8 mouse cellular contexts compared by ENCODE assay signal in genomic region chr10:62449364-62450279, GRCm38 (mm10). TPM values are rescaled to one million over a fixed set of nuclear protein-coding genes. Genes with fewer than 3 reads are reported as not detected.
DNase-seq lines count a peak whose midpoint lies in the region; ATAC-seq and TF ChIP-seq lines count a peak whose summit lies in the region.

4930507D05Rik (plus strand) TSS chr10:62449489.
Supv3l1 (minus strand) TSS chr10:62449738.

- TF ChIP-seq CTCF in liver, embryonic 14.5 days (IDR thresholded peaks at IDR 0.05; ENCODE audit: low read depth) = no peak
- TF ChIP-seq CTCF in stomach, postnatal 0 days (IDR thresholded peaks at IDR 0.05; ENCODE audit: low read depth) = no peak

- ATAC-seq in heart, embryonic 15.5 days (replicated peaks; ENCODE audit: insufficient number of reproducible peaks, insufficient read depth, low FRiP score, low read depth) = peak; percentile 80
- peak; percentile 84 for ATAC-seq in liver, embryonic 14.5 days (ENCODE audit: insufficient read depth)
- peak; percentile 89 for ATAC-seq in neural tube, embryonic 11.5 days (ENCODE audit: insufficient read depth, low FRiP score, low TSS enrichment)
- peak; percentile 92 for ATAC-seq in stomach, postnatal 0 days (ENCODE audit: low FRiP score, low TSS enrichment)

- H3K9ac ChIP-seq in heart, embryonic 15.5 days = peak within 1 kb of the TSS; percentile 99
- peak within 1 kb of the TSS; percentile 99 for H3K9ac ChIP-seq in liver, embryonic 14.5 days (replicated peaks)
- peak within 1 kb of the TSS; percentile 85 for H3K9ac ChIP-seq in neural tube, embryonic 11.5 days (ENCODE audit: low read length)
- peak within 1 kb of the TSS; percentile 97 for H3K9ac ChIP-seq in stomach, postnatal 0 days (ENCODE audit: low read length)

- DNase-seq in CD8-positive naive resting alpha-beta T cell, adult 2 months (ENCODE audit: low read depth in 2 of 2, low spot score in 2 of 2) = peak; percentile 87 to 93
- DNase-seq in c-Kit-positive CD71-negative TER-119-negative erythroid progenitor cells, embryonic 14.5 days (ENCODE audit: low read depth) = peak; percentile 77
- peak; percentile 88 for DNase-seq in forebrain, embryonic 10.5 days (ENCODE audit: extremely low spot score, low spot score)
- DNase-seq in kidney, postnatal 25 days = peak; percentile 92 to 93
- peak; percentile 67 to 78 (median 68) for DNase-seq in liver, embryonic 14.5 days (ENCODE audit: low read depth in 3 of 3, low spot score in 3 of 3)
- DNase-seq in neural tube, embryonic 11.5 days (ENCODE audit: low spot score) = peak; percentile 93
- peak; percentile 90 for DNase-seq in stomach, postnatal 0 days (ENCODE audit: low spot score)

- peak; percentile 79 for TF ChIP-seq EP300 in liver, embryonic 14.5 days (IDR thresholded peaks at IDR 0.05; ENCODE audit: low read depth)
- TF ChIP-seq EP300 in stomach, postnatal 0 days (optimal IDR thresholded peaks at IDR 0.05) = peak; percentile 97

- WGBS in forebrain, embryonic 10.5 days = under 1% methylated on average over 73 of the region's 73 CpGs
- under 1% methylated on average over 73 of the region's 73 CpGs for WGBS in heart, embryonic 15.5 days
- under 1% methylated on average over 73 of the region's 73 CpGs for WGBS in liver, embryonic 14.5 days (ENCODE audit: insufficient replicate concordance)
- under 1% methylated on average over 71 of the region's 73 CpGs for WGBS in neural tube, embryonic 11.5 days
- under 1% methylated on average over 73 of the region's 73 CpGs for WGBS in stomach, postnatal 0 days

- H3K27ac ChIP-seq in forebrain, embryonic 10.5 days = peak within 1 kb of the TSS; percentile 98
- H3K27ac ChIP-seq in heart, embryonic 15.5 days = peak within 1 kb of the TSS; percentile 86
- peak within 1 kb of the TSS; percentile 71 for H3K27ac ChIP-seq in liver, embryonic 14.5 days
- peak within 1 kb of the TSS; percentile 65 for H3K27ac ChIP-seq in neural tube, embryonic 11.5 days (ENCODE audit: low read depth, low read length)
- H3K27ac ChIP-seq in stomach, postnatal 0 days (replicated peaks) = peak within 1 kb of the TSS; percentile 89

- H3K36me3 ChIP-seq in forebrain, embryonic 10.5 days (replicated peaks) = peaks cover 35% of the 10 kb centered on the region
- peaks cover 27% of the 10 kb centered on the region for H3K36me3 ChIP-seq in heart, embryonic 15.5 days
- H3K36me3 ChIP-seq in liver, embryonic 14.5 days (replicated peaks; ENCODE audit: control insufficient read depth, insufficient read depth, low read depth) = peaks cover 9% of the 10 kb centered on the region
- H3K36me3 ChIP-seq in neural tube, embryonic 11.5 days (ENCODE audit: control insufficient read depth, insufficient read depth, low read length) = peaks cover 12% of the 10 kb centered on the region
- peaks cover 8% of the 10 kb centered on the region for H3K36me3 ChIP-seq in stomach, postnatal 0 days (ENCODE audit: control insufficient read depth, insufficient read depth, low read length)

- peaks cover 21% of the 10 kb centered on the region for H3K4me1 ChIP-seq in forebrain, embryonic 10.5 days
- peaks cover 12% of the 10 kb centered on the region for H3K4me1 ChIP-seq in heart, embryonic 15.5 days (replicated peaks)
- peaks cover 11 to 17% of the 10 kb centered on the region in 2 experiments for H3K4me1 ChIP-seq in liver, embryonic 14.5 days (replicated peaks; ENCODE audit: control insufficient read depth in 2 of 2, insufficient read depth in 2 of 2, low read length in 1 of 2)
- H3K4me1 ChIP-seq in neural tube, embryonic 11.5 days (ENCODE audit: control insufficient read depth, insufficient read depth, low read length) = peaks cover 9% of the 10 kb centered on the region
- no peaks in the 10 kb centered on the region for H3K4me1 ChIP-seq in stomach, postnatal 0 days (replicated peaks; ENCODE audit: control insufficient read depth, insufficient read depth)

- peak within 1 kb of the TSS; percentile 63 for H3K4me2 ChIP-seq in heart, embryonic 15.5 days
- H3K4me2 ChIP-seq in liver, embryonic 14.5 days (ENCODE audit: low read depth) = peak within 1 kb of the TSS; percentile 73
- peak within 1 kb of the TSS; percentile 57 for H3K4me2 ChIP-seq in neural tube, embryonic 11.5 days (ENCODE audit: low read depth)
- peak within 1 kb of the TSS; percentile 72 for H3K4me2 ChIP-seq in stomach, postnatal 0 days (replicated peaks; ENCODE audit: low read depth)

- peak within 1 kb of the TSS; percentile 97 for H3K4me3 ChIP-seq in forebrain, embryonic 10.5 days
- peak within 1 kb of the TSS; percentile 92 for H3K4me3 ChIP-seq in heart, embryonic 15.5 days
- H3K4me3 ChIP-seq in liver, embryonic 14.5 days (ENCODE audit: insufficient read depth in 1 of 2, low read depth in 2 of 2, low read length in 2 of 2) = peak within 1 kb of the TSS; percentile 80 to 100
- H3K4me3 ChIP-seq in neural tube, embryonic 11.5 days (ENCODE audit: low read depth, low read length) = peak within 1 kb of the TSS; percentile 73
- H3K4me3 ChIP-seq in stomach, postnatal 0 days (ENCODE audit: low read depth, low read length) = peak within 1 kb of the TSS; percentile 98

- H3K27me3 ChIP-seq in forebrain, embryonic 10.5 days (ENCODE audit: poor library complexity, severe bottlenecking) = no peaks in the 10 kb centered on the region
- H3K27me3 ChIP-seq in heart, embryonic 15.5 days = no peaks in the 10 kb centered on the region
- H3K27me3 ChIP-seq in liver, embryonic 14.5 days (ENCODE audit: control insufficient read depth, insufficient read depth, low read length) = no peaks in the 10 kb centered on the region
- no peaks in the 10 kb centered on the region for H3K27me3 ChIP-seq in neural tube, embryonic 11.5 days (ENCODE audit: control insufficient read depth, insufficient read depth, low read length)
- H3K27me3 ChIP-seq in stomach, postnatal 0 days (ENCODE audit: control insufficient read depth, insufficient read depth, low read length) = no peaks in the 10 kb centered on the region

- no peaks in the 10 kb centered on the region for H3K9me3 ChIP-seq in forebrain, embryonic 10.5 days
- no peaks in the 10 kb centered on the region for H3K9me3 ChIP-seq in heart, embryonic 15.5 days (replicated peaks)
- H3K9me3 ChIP-seq in liver, embryonic 14.5 days (ENCODE audit: control insufficient read depth, low read length) = no peaks in the 10 kb centered on the region
- H3K9me3 ChIP-seq in neural tube, embryonic 11.5 days (ENCODE audit: control insufficient read depth, low read length) = no peaks in the 10 kb centered on the region
- no peaks in the 10 kb centered on the region for H3K9me3 ChIP-seq in stomach, postnatal 0 days (ENCODE audit: control insufficient read depth, low read length)

RNA-seq across cellular contexts. Expression of gene 4930507D05Rik, which starts in this region (rescaled TPM):
- polyA plus RNA-seq in forebrain, embryonic 10.5 days (2016; fragmentation: Nextera tagmentation; extraction: Ambion mirVana) = 0.64 and 0.69 TPM in 2 replicates
- 0.48 and 0.57 TPM in 2 replicates for polyA plus RNA-seq in heart, embryonic 15.5 days (2015; fragmentation: Nextera tagmentation; extraction: Ambion mirVana)
- polyA plus RNA-seq in liver, embryonic 14.5 days (2012; rRNA removed) = 0.11 TPM in 2 replicates
- 0.25 TPM in 1 of 2 replicates, not detected in the other for polyA plus RNA-seq in liver, embryonic 14.5 days (2014; fragmentation: Nextera tagmentation; extraction: Ambion mirVana)
- polyA plus RNA-seq in neural tube, embryonic 11.5 days (2014; fragmentation: Nextera tagmentation; extraction: Ambion mirVana) = 0.99 and 1.0 TPM in 2 replicates
- polyA plus RNA-seq in stomach, postnatal 0 days (2015; fragmentation: Nextera tagmentation; extraction: Ambion mirVana) = 0.21 and 0.23 TPM in 2 replicates

RNA-seq across cellular contexts. Expression of gene Supv3l1, which starts in this region (rescaled TPM):
- polyA plus RNA-seq in forebrain, embryonic 10.5 days (2016; fragmentation: Nextera tagmentation; extraction: Ambion mirVana) = 30.2 and 33.4 TPM in 2 replicates
- 23.7 and 27.0 TPM in 2 replicates for polyA plus RNA-seq in heart, embryonic 15.5 days (2015; fragmentation: Nextera tagmentation; extraction: Ambion mirVana)
- polyA plus RNA-seq in liver, embryonic 14.5 days (2012; rRNA removed) = 12.6 and 16.4 TPM in 2 replicates
- polyA plus RNA-seq in liver, embryonic 14.5 days (2014; fragmentation: Nextera tagmentation; extraction: Ambion mirVana) = 13.5 and 14.4 TPM in 2 replicates
- 27.1 and 28.4 TPM in 2 replicates for polyA plus RNA-seq in neural tube, embryonic 11.5 days (2014; fragmentation: Nextera tagmentation; extraction: Ambion mirVana)
- polyA plus RNA-seq in stomach, postnatal 0 days (2015; fragmentation: Nextera tagmentation; extraction: Ambion mirVana) = 12.6 and 13.9 TPM in 2 replicates

Comparison
In these comparisons a context has a peak if more than half of its experiments do, and no peak if none do; other contexts are left out.
1. Peak in every context shown above with its lines: DNase-seq, ATAC-seq, H3K4me3 ChIP-seq and H3K27ac ChIP-seq.